Mouse (Mus musculus) heart, adult 2 months (tissue): ENCODE measurements at regions not wholly inside any gene's neighbourhood (a gene's known extent, or its start where the extent isn't known, plus 50 kb on each side); places are given as distances from the start of the nearest gene placed in this dataset.

ENCODE experiments used
- DNase-seq, 2 experiments: peaks; one replicate each; pipeline ENCODE4 v3.0.0; 2021
- H3K27ac ChIP-seq: fragments of 200-600 bp; 2 replicates; pipeline ENCODE4 v1.8.1; 2022
- H3K27me3 ChIP-seq: fragments of 200-500 bp; 2 replicates; pipeline ENCODE4 v1.6.1; 2012; ENCODE audit warnings: mild to moderate bottlenecking, low read length, inconsistent platforms, mixed read lengths; ENCODE audit not compliant: control insufficient read depth, insufficient read depth
- H3K36me3 ChIP-seq: fragments of 200-500 bp; 2 replicates; pipeline ENCODE4 v1.6.1; 2012; ENCODE audit warnings: low read length, inconsistent platforms; ENCODE audit not compliant: control insufficient read depth, insufficient read depth
- H3K4me1 ChIP-seq: fragments of 200-500 bp; 2 replicates; pipeline ENCODE4 v1.6.1; 2011; ENCODE audit warnings: low read length; ENCODE audit not compliant: control insufficient read depth, insufficient read depth
- H3K4me3 ChIP-seq: fragments of 200-600 bp; 2 replicates; pipeline ENCODE4 v1.8.1; 2022
- H3K79me2 ChIP-seq: fragments of 200-500 bp; replicated peaks from 2 replicates; pipeline ENCODE4 v1.6.1; 2012; ENCODE audit warnings: mild to moderate bottlenecking, inconsistent platforms, low read length, moderate library complexity, mixed read lengths; ENCODE audit not compliant: control insufficient read depth, insufficient read depth
- H3K9ac ChIP-seq: fragments of 200-500 bp; 2 replicates; pipeline ENCODE4 v1.6.1; 2012; ENCODE audit warnings: low read depth, mild to moderate bottlenecking, control low read depth, inconsistent platforms, low read length, mixed read lengths
- CTCF ChIP-seq: fragments of 200-600 bp; IDR thresholded peaks from 2 replicates; pipeline ENCODE4 v1.8.1; 2022; ENCODE audit warnings: antibody characterized with exemption, mild to moderate bottlenecking, moderate library complexity
- EP300 ChIP-seq: fragments of 200-500 bp; IDR thresholded peaks from 2 replicates; pipeline ENCODE4 v1.6.1; 2011; ENCODE audit warnings: low read depth, low read length, control low read depth; ENCODE audit not compliant: insufficient read depth
- POLR2A ChIP-seq: fragments of 200-500 bp; IDR thresholded peaks from 2 replicates; pipeline ENCODE4 v1.6.1; 2011; ENCODE audit warnings: mild to moderate bottlenecking, low read depth, low read length, control low read depth; ENCODE audit not compliant: insufficient read depth
- WGBS: fragments of 180-500 bp; shearing (Covaris S2); methylation state at CpG from one replicate; pipeline ENCODE4 v1.1.7; 2018; 5-methylcytosine and 5-hydroxymethylcytosine counted together
- intact Hi-C: fragments of 180-260 bp; cut with DNase I; formaldehyde crosslinking; loops from one replicate; pipeline ENCODE4 v1.15.1; 2025

DNA sequence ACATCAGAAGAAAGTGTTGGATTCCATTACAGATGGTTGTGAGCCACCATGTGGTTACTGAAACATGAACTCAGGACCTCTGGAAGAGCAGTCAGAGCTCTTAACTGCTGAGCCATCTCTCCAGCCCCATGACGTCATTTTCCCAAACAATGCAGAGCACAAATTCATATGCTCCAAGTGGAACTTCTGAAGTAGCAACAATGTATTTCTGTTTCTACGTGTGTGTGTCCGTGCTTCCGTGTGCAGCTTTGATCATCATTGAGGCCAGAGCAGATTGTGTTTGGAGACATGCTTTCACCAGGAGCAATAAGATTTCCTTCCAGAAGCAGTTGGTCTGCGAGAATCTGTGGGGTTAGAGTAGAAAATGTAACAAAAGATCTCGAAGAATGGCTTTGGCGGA, 353.6 kb downstream of the Slc16a7 start:
- Histone ChIP-seq H3K36me3 (no peaks in the 10 kb centered on the region), H3K4me1 (no peaks in the 10 kb centered on the region), H3K79me2 (no peaks in the 10 kb centered on the region), H3K9ac (no peak overlapping the region), H3K27me3 (no peaks in the 10 kb centered on the region), H3K4me3 (no peak overlapping the region), H3K27ac (no peak overlapping the region)
- intact Hi-C loops: no loop called here
- 82% methylated on average over 7 of the region's 7 CpGs for WGBS
- DNase-seq: no peak
- TF ChIP-seq EP300: no peak
- TF ChIP-seq POLR2A: no peak
- no peak for TF ChIP-seq CTCF

DNA sequence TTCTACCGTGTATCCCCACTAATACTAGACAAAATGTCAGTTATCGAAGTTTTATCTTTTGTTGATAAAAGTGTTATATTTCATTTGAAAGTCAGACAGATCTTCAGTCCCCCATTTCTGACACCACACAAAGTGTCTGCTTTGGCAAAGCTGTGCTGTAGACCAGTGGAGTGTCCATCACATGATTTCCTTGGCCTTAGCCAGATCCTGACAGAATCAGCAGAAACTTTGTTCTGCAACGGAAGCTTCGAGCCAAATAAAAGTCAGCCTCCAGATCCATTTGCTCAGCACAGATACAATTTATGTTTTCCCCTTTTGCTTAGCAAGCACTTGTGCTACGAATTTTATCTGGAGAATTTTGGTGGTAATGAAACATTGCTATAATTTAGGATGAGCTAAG, 360.9 kb downstream of the Slc16a7 start:
- Histone ChIP-seq H3K4me1 (no peaks in the 10 kb centered on the region), H3K9ac (no peak overlapping the region), H3K36me3 (no peaks in the 10 kb centered on the region), H3K4me3 (no peak overlapping the region), H3K79me2 (no peaks in the 10 kb centered on the region), H3K27ac (no peak overlapping the region), H3K27me3 (no peaks in the 10 kb centered on the region)
- intact Hi-C loops: no loop called here
- WGBS: 57% methylated on average over 5 of the region's 5 CpGs
- TF ChIP-seq POLR2A (no peak), EP300 (no peak), CTCF (no peak)
- DNase-seq: no peak

DNA sequence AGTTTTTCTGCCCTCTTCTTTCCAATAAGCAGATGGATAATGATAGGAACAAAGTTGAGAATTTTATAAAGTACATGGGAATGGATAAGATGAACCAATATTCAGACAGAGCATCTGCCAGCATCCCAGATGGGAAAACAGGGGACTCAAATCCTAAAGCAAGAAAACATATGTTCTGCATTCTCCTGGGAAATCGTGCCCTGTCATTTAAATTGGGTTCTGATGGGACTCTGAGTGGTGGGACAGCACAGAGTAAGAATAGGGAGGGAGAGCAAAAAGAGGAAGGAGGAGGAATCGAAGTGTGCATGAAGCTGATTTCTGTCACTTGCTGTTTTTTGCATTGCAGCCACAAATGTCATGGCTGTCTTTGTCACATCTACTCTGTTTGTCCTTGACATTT, 362.4 kb downstream of the Slc16a7 start:
- WGBS: 62% methylated on average over 2 of the region's 2 CpGs

More for the DNA sequence above, 362.4 kb downstream of the Slc16a7 start:
- Histone ChIP-seq H3K79me2 (no peaks in the 10 kb centered on the region), H3K27me3 (no peaks in the 10 kb centered on the region), H3K4me3 (no peak overlapping the region), H3K9ac (no peak overlapping the region), H3K27ac (no peak overlapping the region), H3K36me3 (no peaks in the 10 kb centered on the region), H3K4me1 (no peaks in the 10 kb centered on the region)
- TF ChIP-seq POLR2A (no peak), CTCF (no peak), EP300 (no peak)
- DNase-seq: no peak
- intact Hi-C loops: no loop called here
